Mouse (Mus musculus) naive thymus-derived CD4-positive, alpha-beta T cell, adult 5 months (primary cell): Measurements from ENCODE around the gene Olfr1415. TPM values are rescaled to one million over a fixed set of nuclear protein-coding genes. Genes with fewer than 3 reads are reported as not detected.

Experiments
- polyA plus RNA-seq: library from polyadenylated mRNA; unstranded; fragments of 100-300 nt; shearing (Covaris generic); gene quantifications from one replicate; pipeline ENCODE4 v1.2.1, GENCODE M21; 2017

The Olfr1415 gene
- polyA plus RNA-seq, result not detected

GRCm38 (mm10) chr1:92496001-92496400 is at the start of gene Olfr1415:
Gene Olfr1415, minus strand, starts transcription at chr1:92496101.

GRCm38 (mm10) chr1:92518561-92518960 is 22.7 kb upstream of the Olfr1415 start, which contains the start of gene Olfr1414:
Gene Olfr1414, minus strand, starts transcription at chr1:92518661.

GRCm38 (mm10) chr1:92485013-92485412 is 10.9 kb downstream of the Olfr1415 start, which contains the start of gene Olfr1416:
Gene Olfr1416, minus strand, starts transcription at chr1:92485113.

GRCm38 (mm10) chr1:92473165-92474041 is 22.5 kb downstream of the Olfr1415 start, which contains the start of gene Ndufa10:
Gene Ndufa10, minus strand, starts transcription at chr1:92473860.

Other genes with a start within 250 kb of the Olfr1415 start
- gene Ndufa10, start 22.2 kb downstream of the Olfr1415 start, polyA plus RNA-seq, result 170 TPM
- gene Olfr1416, start 11.0 kb downstream of the Olfr1415 start, polyA plus RNA-seq, result not detected
- gene Olfr1414, start 22.6 kb upstream of the Olfr1415 start, polyA plus RNA-seq, result not detected
- not detected for gene Olfr1413, start 75.2 kb upstream of the Olfr1415 start, polyA plus RNA-seq
- not detected for gene Olfr1412, start 89.7 kb upstream of the Olfr1415 start, polyA plus RNA-seq
- not detected for gene Olfr1411, start 98.3 kb upstream of the Olfr1415 start, polyA plus RNA-seq
- not detected for gene Olfr1410, start 109.7 kb upstream of the Olfr1415 start, polyA plus RNA-seq
- gene Olfr12, start 121.7 kb upstream of the Olfr1415 start, polyA plus RNA-seq, result 0.09 TPM
- 161 TPM for gene Cops9, start 145.9 kb upstream of the Olfr1415 start, polyA plus RNA-seq
- gene Otos, start 152.7 kb upstream of the Olfr1415 start, polyA plus RNA-seq, result 0.35 TPM